Mouse (Mus musculus) liver, adult 2 months (tissue): ENCODE measurements around the gene Fermt3.

Experiments used
- CTCF ChIP-seq: fragments of 200-500 bp; IDR thresholded peaks from 2 replicates; pipeline ENCODE4 v1.5.1; 2011; ENCODE audit warnings: low read depth, low read length, control low read depth
- POLR2A ChIP-seq: fragments of 200-500 bp; IDR thresholded peaks from 2 replicates; pipeline ENCODE4 v1.6.1; 2011; ENCODE audit warnings: low read length, control low read depth; ENCODE audit not compliant: insufficient read depth; ENCODE audit errors: extremely low read depth

DNA sequence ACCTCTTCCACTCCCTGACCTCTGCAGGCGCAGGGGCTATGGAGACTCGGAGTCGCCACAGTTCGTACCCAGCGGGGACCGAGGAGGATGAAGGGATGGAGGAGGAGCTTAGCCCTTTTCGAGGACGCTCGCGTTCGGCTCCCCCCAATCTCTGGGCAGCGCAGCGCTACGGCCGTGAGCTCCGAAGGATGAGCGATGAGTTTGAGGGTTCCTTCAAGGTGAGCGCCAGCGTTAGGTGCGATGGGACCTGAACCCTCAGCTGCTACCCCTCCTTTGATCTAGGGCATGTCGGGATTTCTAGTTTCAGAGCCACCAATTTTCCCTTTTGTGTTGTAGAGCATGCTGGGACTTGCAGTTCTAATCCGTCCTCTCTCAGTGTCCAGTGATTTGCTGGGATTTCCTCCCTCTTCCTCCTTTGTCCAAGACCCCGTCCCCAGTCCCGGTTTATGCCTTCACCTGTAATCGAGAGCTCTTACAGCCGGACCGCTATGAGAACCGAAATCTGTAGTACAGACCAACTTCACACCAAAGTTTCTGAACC, 68.6 kb downstream of the Fermt3 start:
- no peak for TF ChIP-seq CTCF
- 0 out of 2 replicates have a peak, but pooled peaks have one; percentile 46 for TF ChIP-seq POLR2A
